Mouse (Mus musculus): ENCODE data around the gene Zfp493.

DNA sequence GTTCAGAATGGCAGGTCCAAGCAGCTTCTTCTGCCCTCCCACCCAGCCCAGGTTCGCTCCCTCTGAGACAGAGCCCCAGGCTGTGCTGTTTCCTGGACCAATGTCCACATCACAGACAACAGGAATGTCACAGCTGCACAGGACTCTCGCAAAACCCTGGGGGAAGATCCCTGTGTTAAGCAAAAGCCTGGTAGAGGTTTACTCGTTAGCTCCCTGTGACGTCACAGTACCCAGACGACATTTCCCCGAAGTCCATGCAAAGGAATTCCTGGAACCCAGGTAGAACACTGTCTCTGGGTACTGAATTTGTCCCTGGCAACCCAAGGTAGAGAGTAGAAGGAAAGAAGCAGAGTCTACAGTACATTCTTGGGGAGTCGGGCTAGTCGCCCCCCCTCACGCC, 35.6 kb upstream of the Zfp493 start:
- TF ChIP-seq POLR2A (IDR thresholded peaks at IDR 0.05; ENCODE audit: low read depth, low read length) (no peak), CTCF (conservative IDR thresholded peaks at IDR 0.05; ENCODE audit: insufficient read depth, insufficient read length, low read depth, low read length) (no peak)

Data from kidney, adult 2 months (tissue).